Mouse (Mus musculus): ENCODE measurements around the gene Psmd2.
A peak's percentile ranks its signal among the peaks of the same experiment; 100 is the strongest.
"Not testable (repeated sequence)": the region's sequence is repeated elsewhere in the genome, so short reads cannot be mapped to it uniquely, and the experiment has no call there.

Psmd2 gene

GRCm38 (mm10) chr16:20657661-20658060 lies 6.2 kb downstream of the Psmd2 start:
- DNase-seq (ENCODE audit: low spot score in 2 of 2), result no peak

DNA sequence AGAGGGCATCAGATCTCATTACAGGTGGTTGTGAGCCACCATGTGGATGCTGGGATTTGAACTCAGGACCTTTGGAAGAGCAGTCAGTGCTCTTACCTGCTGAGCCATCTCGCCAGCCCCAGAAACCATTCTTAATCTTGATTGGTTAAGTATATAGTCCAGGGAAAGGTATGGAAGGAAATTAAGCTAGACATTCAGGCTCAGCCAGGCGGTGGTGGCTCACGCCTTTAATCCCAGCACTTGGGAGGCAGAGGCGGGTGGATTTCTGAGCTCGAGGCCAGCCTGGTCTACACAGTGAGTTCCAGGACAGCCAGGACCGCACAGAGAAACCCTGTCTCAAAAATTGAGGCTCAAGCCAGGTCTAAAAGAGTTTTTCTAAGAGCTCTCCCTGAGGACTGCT lies 16.6 kb downstream of the Psmd2 start, which contains the start of gene Eif4g1:
Gene Eif4g1 (plus strand): TSS at position 301 of the 400 bp plus-strand sequence.
- DNase-seq (ENCODE audit: low spot score in 2 of 2), result not testable (repeated sequence)

- no peak for DNase-seq (ENCODE audit: low spot score in 2 of 2)
These were observed 18.8 kb downstream of the Psmd2 start for GRCm38 (mm10) chr16:20670291-20670690.

DNA sequence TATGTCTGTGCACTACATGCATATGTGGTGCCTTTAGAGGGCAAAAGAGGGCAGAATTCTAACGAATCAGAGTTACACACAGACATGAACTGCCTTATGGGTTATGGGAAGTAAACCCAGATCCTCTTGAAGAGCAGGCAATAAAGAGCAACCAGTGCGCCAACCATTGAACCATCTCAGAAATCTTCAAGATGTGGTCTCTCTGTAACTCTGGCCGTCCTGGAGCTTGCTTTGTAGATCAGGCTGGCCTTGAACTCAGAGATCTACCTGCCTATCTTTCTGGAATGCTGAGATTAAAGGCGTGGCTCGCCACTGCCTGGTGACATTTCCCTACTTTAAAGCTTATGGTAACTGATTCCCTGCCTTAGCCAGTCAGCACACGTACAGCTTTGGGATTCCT lies 20.4 kb downstream of the Psmd2 start:
- DNase-seq (ENCODE audit: low spot score in 2 of 2), result no peak

DNA sequence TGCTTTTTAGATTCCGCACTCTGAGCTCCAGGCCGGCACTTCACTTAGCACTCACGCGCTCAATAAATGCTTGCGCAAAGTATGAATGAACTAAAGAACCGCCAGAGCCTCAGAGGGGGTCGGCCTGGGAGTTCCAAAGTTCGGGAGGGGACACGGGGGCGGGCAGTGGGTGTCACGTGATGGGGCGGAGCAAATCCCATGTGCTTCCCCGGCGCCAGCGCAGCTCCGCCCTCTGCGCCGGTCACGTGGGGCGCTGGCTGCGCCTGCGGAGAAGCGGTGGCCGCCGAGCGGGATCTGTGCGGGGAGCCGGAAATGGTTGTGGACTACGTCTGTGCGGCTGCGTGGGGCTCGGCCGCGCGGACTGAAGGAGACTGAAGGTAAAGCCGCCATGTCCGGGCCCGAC lies 21.0 kb downstream of the Psmd2 start:
- peak; percentile 93 to 96 for DNase-seq (ENCODE audit: low spot score in 2 of 2)

- peak; percentile 55 to 63 for DNase-seq (ENCODE audit: low spot score in 2 of 2)
These were observed 21.7 kb downstream of the Psmd2 start for GRCm38 (mm10) chr16:20672965-20673705.

DNA sequence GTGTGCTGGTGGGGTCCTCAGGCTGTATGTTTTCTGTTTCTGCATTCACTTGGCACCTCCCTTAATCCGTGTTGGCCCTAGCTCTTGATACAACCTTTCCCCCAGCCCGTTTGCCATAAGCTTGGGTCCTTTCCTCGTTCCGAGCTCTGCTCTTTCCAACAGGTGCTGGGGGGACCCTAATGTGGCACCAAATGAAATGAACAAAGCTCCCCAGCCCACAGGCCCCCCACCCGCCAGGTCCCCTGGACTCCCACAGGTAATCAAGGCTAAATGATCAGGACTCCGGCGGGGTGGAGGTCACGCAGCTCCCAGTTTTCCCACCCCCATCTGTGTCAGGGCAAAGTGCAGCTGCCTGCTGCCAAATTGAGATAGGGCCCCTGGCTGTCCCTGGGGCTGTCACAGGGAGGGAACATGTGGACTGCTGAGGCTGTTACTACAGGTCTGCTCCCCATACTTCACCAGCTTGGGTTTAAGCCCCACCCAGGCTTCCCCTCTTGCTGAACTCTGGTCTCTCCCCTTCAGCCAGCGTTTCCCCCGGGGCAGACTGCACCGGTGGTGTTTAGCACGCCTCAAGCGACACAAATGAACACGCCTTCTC lies 22.4 kb downstream of the Psmd2 start:
- DNase-seq (ENCODE audit: low spot score in 2 of 2), result peak; percentile 61 to 66

DNA sequence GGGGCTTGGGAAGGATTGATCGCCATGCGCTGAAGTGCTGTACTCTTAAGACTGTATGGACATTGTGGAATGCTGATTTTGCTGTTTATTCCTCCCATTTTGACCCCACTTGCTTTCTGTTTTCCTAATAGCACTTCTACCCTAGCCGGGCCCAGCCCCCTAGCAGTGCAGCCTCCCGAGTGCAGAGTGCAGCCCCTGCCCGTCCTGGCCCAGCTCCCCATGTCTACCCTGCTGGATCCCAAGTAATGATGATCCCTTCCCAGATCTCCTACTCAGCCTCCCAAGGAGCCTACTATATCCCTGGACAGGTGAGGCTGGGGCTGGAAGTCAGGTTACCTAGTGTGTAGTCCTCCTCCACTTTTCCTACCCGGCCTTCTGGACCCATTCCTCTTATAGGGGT lies 23.8 kb downstream of the Psmd2 start:
- no peak for DNase-seq (ENCODE audit: low spot score in 2 of 2)

DNA sequence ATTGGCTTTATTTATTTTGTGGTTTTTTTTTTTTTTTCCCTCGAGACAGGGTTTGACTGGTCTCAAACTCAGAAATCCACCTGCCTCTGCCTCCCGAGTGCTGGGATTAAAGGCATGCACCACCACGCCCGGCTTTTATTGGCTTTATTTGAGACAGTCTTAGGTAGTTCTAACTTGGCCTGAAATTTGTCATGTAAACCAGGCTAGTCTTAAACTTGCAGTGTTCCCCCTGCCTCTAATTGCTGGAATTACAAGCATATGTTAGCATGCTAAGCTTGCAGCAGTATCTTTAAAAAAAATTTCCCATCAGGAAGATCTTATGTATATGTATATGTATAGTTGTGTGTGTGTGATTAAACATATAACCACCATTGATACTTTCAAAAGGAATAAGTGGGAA lies 25.2 kb downstream of the Psmd2 start:
- DNase-seq (ENCODE audit: low spot score in 2 of 2), result no peak

- DNase-seq (ENCODE audit: low spot score in 2 of 2), result no peak
These were observed 25.9 kb downstream of the Psmd2 start for GRCm38 (mm10) chr16:20677380-20677779.

DNA sequence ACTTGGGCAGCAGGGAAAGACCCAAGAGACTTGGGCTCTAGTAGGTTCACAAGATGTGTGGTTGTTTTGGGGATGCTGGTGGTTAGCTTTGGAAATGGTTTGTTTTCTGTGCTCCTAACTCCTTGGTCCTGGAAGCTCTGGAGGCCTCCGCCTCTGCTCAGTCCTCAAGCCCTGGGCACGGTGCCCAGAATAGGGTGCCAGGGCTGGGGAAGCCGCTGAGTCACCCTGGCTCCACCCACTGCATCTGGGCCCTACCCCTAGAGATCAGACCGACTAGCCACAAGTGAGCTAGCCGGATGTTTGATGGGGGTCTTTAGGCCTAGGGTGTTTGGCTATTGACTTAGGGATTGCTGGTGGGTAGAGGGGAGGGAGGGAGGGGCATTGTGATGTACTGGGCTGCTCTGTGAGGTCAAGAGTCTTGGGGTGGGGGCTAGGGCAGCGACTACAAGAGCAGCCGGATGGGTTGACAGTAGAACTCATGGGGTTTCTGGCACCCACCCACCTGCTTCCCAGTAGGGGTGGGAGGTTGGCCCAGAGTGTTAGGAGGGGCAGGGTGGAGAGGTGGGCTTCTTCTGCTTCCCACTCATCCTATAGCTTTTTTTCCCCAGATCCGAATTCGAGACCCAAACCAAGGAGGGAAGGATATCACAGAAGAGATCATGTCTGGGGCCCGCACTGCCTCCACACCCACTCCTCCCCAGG lies 26.7 kb downstream of the Psmd2 start:
- DNase-seq (ENCODE audit: low spot score in 2 of 2), result peak; percentile 81 to 95

DNA sequence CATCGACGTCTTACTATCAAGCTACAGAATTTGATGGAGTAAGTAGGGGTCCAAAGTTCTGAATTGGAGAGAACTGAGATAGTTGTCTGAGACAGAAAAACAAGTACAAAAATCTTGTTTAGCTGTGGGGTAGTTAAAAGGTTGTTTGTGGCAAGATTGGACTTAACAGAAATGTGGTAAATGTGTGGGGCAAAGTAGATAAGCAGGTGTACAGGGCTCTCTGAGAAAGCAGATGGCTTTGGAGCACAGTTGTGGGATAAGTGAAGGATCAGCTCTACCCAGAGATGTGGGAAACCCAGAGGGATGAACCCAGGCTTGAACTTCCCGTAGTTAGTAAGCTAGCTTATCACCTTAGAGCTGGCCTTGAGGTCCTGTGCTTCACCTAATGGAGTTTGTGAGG lies 39.3 kb downstream of the Psmd2 start:
- DNase-seq (ENCODE audit: low spot score in 2 of 2), result no peak

GRCm38 (mm10) chr16:20691617-20692016 lies 40.2 kb downstream of the Psmd2 start:
- no peak for DNase-seq (ENCODE audit: low spot score in 2 of 2)

DNA sequence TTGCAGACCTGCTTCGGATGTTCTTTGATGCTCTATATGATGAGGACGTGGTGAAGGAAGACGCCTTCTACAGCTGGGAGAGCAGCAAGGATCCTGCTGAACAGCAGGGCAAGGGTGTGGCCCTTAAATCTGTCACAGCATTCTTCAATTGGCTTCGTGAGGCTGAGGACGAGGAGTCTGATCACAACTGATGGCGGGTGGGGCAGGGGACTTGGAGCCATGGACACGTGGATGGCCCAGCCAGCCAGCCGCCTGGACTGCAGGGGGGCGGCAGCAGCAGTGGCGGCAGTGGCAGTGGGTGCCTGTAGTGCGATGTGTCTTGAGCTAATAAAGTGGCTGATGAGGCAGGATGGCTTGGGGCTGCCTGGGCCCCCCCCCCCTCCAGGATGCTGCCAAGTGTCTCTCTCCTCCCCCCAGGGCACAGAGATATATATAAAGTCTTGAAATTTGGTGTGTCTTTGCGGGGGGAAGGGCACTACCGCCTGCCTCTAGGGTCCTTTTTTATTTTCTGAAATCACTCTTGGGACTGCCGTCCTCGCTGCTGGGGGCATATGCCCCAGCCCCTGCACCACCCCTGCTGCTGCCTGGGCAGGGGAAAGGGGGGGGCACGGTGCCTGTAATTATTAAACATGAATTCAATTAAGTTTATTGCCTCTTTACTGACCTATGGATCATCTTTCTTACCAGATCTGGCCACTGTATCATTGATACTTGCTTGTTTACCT lies 41.0 kb downstream of the Psmd2 start:
- DNase-seq (ENCODE audit: low spot score in 2 of 2), result peak in 1 of 2 experiments; percentile 15

DNA sequence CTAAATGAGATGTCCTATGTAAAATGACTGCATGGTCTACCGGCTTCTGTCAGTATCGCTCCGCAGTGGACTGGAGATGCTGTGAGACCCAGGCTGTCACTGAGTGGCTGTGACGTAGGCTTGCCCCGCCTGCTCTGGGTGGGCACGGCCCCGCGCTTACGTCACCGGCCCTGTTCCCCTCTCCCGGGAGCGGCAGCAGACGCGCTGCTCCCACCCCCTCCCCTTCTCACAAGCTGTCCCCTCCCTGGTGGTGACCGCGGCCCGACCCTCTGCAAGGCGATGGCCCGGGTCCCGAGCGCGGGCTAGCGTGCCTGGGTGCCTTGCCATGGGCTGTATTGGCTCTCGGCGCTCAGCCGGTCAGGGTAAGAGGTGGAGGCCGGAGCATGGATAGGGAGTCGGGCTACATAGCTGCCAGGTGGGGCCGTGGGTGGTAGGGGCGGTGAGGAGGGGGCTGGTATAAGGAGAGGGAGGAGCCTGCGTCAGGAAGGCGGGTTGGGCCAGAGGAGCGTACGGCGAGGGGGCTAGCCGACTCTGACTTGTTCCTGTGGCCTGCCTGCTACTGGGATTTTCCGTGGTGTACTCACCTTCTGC lies 41.8 kb downstream of the Psmd2 start, which contains the start of gene Fam131a:
Gene Fam131a (plus strand): TSS at position 131 of the 591 bp plus-strand sequence.
- DNase-seq (ENCODE audit: low spot score in 2 of 2), result peak; percentile 59 to 76

- peak; percentile 13 to 21 for DNase-seq (ENCODE audit: low spot score in 2 of 2)
These were observed 43.3 kb downstream of the Psmd2 start for GRCm38 (mm10) chr16:20694781-20695180.

DNA sequence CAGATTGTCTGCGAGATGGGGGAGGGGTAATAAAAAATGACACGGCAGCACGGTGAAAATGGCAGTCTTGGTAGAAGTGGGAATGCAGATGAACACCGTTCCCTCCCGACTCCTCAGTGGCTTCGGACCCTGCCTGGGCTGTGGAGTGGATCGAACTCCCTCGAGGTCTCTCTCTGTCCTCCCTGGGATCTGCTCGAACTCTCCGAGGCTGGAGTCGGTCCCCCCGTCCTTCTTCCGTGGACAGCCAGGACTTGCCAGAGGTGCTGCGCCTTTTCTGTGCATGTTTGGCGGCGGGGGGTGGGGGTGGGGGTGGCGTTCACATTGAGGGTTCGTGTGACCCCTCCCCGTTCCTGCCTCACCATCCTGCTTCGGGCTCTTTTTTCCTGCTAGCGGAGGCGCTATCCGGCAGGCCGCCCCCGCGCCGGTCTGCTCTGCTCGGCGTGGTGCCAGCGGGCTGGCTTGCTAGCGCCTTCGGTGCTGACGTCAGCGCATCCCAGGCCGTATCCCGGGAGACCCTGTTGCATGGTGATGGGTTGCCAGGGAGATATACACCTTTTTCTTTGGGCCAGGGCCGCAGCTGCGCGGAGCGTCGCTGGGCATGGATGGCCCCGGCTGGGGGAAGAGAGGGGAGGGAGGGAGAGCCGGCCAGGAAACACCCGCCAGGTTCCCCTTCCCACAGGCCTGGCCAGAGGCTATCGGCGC lies 44.3 kb downstream of the Psmd2 start:
- DNase-seq (ENCODE audit: low spot score in 2 of 2), result peak in 1 of 2 experiments; percentile 48

GRCm38 (mm10) chr16:20699266-20699665 lies 47.8 kb downstream of the Psmd2 start:
- no peak for DNase-seq (ENCODE audit: low spot score in 2 of 2)

DNA sequence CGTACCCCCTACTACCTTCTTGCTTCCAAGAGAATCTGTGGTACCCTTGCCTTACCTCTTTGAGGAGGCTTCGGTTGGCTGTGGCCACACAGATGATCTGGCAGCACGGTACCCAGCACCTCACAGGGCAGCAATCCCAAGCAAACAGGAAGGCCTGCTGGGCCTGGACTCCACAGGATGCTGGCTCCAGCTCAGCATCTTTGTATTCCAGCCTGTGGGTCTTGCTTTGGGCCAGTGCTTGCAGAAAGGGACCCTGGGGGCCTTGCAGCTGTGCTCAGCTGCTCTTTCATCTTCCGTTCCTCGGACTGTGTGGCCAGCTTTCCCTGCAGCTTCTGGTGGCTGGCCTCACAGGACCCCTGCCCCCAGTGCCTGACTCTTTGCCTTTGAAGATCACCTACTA lies 48.6 kb downstream of the Psmd2 start:
- no peak for DNase-seq (ENCODE audit: low spot score in 2 of 2)

GRCm38 (mm10) chr16:20701316-20701715 lies 49.9 kb downstream of the Psmd2 start:
- DNase-seq (ENCODE audit: low spot score in 2 of 2), result no peak
